Mouse (Mus musculus) lung, embryonic 15.5 days (tissue): ENCODE results near the gene Limk2. TPM values are rescaled to one million over a fixed set of nuclear protein-coding genes. Genes with fewer than 3 reads are reported as not detected.

ENCODE experiments used
- ATAC-seq: fragments of 200-750 bp; cut with Nextera tagmentation; 2 replicates; pipeline ENCODE4 v1.8.0; 2017; ENCODE audit warnings: moderate number of reproducible peaks, borderline replicate concordance; ENCODE audit not compliant: low FRiP score, low TSS enrichment; ENCODE audit errors: extremely low read depth
- H3K27ac ChIP-seq: fragments of 300-500 bp; sonication (generic); 2 replicates; pipeline ENCODE4 v1.5.1; 2015; ENCODE audit warnings: moderate library complexity, mild to moderate bottlenecking, inconsistent platforms
- H3K27me3 ChIP-seq: fragments of 300-500 bp; sonication (generic); 2 replicates; pipeline ENCODE4 v1.6.1; 2015; ENCODE audit warnings: inconsistent platforms
- H3K36me3 ChIP-seq: fragments of 300-500 bp; sonication (generic); 2 replicates; pipeline ENCODE4 v1.6.1; 2015; ENCODE audit warnings: inconsistent platforms
- H3K4me1 ChIP-seq: fragments of 300-500 bp; sonication (generic); 2 replicates; pipeline ENCODE4 v1.6.1; 2015; ENCODE audit warnings: inconsistent platforms
- H3K4me2 ChIP-seq: fragments of 300-500 bp; sonication (generic); 2 replicates; pipeline ENCODE4 v1.6.1; 2015; ENCODE audit warnings: inconsistent platforms, mild to moderate bottlenecking, moderate library complexity
- H3K4me3 ChIP-seq: fragments of 300-500 bp; sonication (generic); 2 replicates; pipeline ENCODE4 v1.5.1; 2015; ENCODE audit warnings: mild to moderate bottlenecking, inconsistent platforms
- H3K9ac ChIP-seq: fragments of 300-500 bp; sonication (generic); 2 replicates; pipeline ENCODE4 v1.6.1; 2015; ENCODE audit warnings: inconsistent platforms
- H3K9me3 ChIP-seq: fragments of 300-500 bp; sonication (generic); 2 replicates; pipeline ENCODE4 v1.6.1; 2016; ENCODE audit warnings: inconsistent platforms
- WGBS: fragments of 180-500 bp; shearing (Covaris S2); methylation state at CpG from one replicate; pipeline ENCODE4 v1.1.7; 2015; 5-methylcytosine and 5-hydroxymethylcytosine counted together
- polyA plus RNA-seq: library from polyadenylated mRNA; unstranded; fragments of >200 nt; fragmentation: Nextera tagmentation; extraction: Ambion mirVana; gene quantifications from 2 replicates; pipeline ENCODE4 v1.2.1, GENCODE M21; 2015

Limk2 gene
- polyA plus RNA-seq, 1 experiment from 2014 or later, result 52.0 TPM

DNA sequence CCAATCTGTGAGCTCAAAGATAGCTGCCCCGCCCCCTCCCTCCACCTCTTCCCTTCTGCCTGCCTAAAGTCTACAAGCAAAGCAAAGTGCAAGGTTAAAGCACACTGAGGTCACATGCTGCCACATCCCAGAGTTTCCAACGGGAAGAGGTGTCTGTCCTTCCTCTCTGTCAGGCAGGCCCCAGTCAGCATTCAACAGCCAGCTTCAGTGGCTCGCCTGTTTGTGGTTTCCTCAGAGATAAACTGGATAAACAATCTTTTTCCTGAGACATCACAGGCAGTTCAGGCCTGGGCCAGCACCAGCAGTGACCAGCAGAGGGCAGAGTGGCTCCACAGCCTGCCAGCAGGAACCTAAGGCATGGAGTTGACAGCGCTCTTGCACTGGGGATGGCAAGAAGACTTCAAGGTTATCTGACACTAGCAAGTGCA, 22.0 kb downstream of the Limk2 start:
- WGBS, result 13% methylated on average over 4 of the region's 4 CpGs
- no peaks in the 10 kb centered on the region for H3K4me1 ChIP-seq
- H3K4me3 ChIP-seq, result no peak overlapping the region
- H3K27me3 ChIP-seq, result no peaks in the 10 kb centered on the region
- peak; percentile 78 for ATAC-seq
- no peak overlapping the region for H3K4me2 ChIP-seq
- H3K9me3 ChIP-seq, result no peaks in the 10 kb centered on the region
- H3K36me3 ChIP-seq, result peaks cover 16% of the 10 kb centered on the region
- no peak overlapping the region for H3K27ac ChIP-seq
- no peak overlapping the region for H3K9ac ChIP-seq

GRCm38 (mm10) chr11:3382602-3383594, 26.1 kb downstream of the Limk2 start:
- no peak for ATAC-seq
- Histone ChIP-seq H3K27me3 (no peaks in the 10 kb centered on the region), H3K4me3 (no peak overlapping the region), H3K9me3 (no peaks in the 10 kb centered on the region), H3K36me3 (peaks cover 16% of the 10 kb centered on the region; the same call in 1 of the 2 replicates), H3K27ac (no peak overlapping the region), H3K4me2 (no peak overlapping the region), H3K4me1 (no peaks in the 10 kb centered on the region), H3K9ac (no peak overlapping the region)
- WGBS, result 88% methylated on average over 5 of the region's 5 CpGs

- Histone ChIP-seq H3K4me2 (no peak overlapping the region), H3K4me3 (no peak overlapping the region), H3K9me3 (no peaks in the 10 kb centered on the region), H3K27ac (no peak overlapping the region), H3K9ac (no peak overlapping the region), H3K4me1 (no peaks in the 10 kb centered on the region), H3K27me3 (no peaks in the 10 kb centered on the region), H3K36me3 (peaks cover 16% of the 10 kb centered on the region; the same call in 1 of the 2 replicates)
- 74% methylated on average over 6 of the region's 6 CpGs for WGBS
- ATAC-seq, result no peak
Observed at GRCm38 (mm10) chr11:3381148-3381814, 27.7 kb downstream of the Limk2 start.

DNA sequence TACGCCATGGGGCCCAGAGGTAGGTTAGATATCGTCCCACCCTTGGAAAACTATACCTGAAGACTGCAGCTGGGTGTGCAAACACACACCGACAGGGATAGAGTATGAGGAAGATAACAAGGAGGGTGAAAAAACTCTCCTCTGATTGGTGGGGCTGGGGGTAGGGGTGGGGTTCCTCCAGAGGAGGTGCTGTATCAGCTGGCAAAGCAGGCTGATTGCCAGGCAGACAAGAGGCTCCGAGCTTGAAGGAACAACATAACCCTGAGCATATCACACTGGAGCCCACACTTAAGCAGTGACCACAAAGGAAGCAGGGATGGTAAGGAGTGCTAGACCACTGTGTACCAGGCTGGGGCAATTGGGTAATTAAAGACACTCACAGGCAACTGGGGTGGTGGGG, 29.6 kb downstream of the Limk2 start:
- Histone ChIP-seq H3K4me1 (peaks cover 6% of the 10 kb centered on the region), H3K36me3 (peaks cover 14% of the 10 kb centered on the region; the same call in 1 of the 2 replicates), H3K27me3 (no peaks in the 10 kb centered on the region), H3K4me3 (no peak overlapping the region), H3K4me2 (no peak overlapping the region), H3K27ac (no peak overlapping the region), H3K9ac (no peak overlapping the region), H3K9me3 (no peaks in the 10 kb centered on the region)
- 62% methylated on average over 4 of the region's 4 CpGs for WGBS
- ATAC-seq, result no peak

DNA sequence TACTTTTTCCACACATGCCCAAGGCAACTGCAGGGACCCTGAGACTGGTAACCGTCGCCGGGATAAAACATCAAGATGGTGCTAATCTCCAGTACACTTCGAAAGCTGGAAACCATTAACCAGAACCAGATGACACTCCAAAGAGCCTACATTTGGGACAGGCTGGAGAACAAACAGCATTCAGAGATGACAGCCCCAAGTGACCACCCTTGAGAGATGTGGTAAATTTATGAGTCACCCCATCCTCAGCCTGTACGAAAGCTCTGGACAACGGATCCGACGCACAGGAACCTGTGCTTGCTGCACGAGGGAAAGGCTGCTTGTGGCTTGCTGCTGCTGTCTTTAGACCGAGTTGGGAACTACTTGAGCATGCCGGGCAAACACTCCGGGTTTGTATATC, 34.2 kb downstream of the Limk2 start:
- Histone ChIP-seq H3K9ac (no peak overlapping the region), H3K4me3 (no peak overlapping the region), H3K27ac (peak overlapping the region; percentile 76; the same call in 1 of the 2 replicates), H3K4me1 (peaks cover 41% of the 10 kb centered on the region), H3K27me3 (no peaks in the 10 kb centered on the region), H3K9me3 (no peaks in the 10 kb centered on the region), H3K4me2 (peak overlapping the region; percentile 35; the same call in 1 of the 2 replicates), H3K36me3 (no peaks in the 10 kb centered on the region)
- 60% methylated on average over 12 of the region's 12 CpGs for WGBS
- no peak for ATAC-seq

DNA sequence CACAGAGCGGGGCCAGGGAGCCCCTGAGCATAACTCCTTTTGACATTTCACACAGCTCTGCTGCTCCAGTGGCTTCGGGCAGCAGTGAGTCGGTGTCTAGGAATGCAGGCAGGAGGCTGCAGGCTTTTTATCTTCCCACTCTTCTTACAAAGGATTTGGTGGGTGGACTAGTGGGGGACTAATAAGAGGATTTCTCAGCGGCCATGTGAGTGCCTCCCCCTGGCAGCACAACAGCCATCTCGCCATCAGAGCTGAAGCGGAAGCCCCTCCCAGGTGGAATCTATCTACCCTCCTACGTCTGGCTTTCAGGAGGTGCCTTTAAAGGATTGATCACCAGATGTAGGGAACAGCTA, 34.7 kb downstream of the Limk2 start:
- no peaks in the 10 kb centered on the region for H3K9me3 ChIP-seq
- 24% methylated on average over 7 of the region's 7 CpGs for WGBS
- peak overlapping the region; percentile 76 for H3K27ac ChIP-seq
- peak overlapping the region; percentile 35; the same call in 1 of the 2 replicates for H3K4me2 ChIP-seq
- no peak overlapping the region for H3K4me3 ChIP-seq
- ATAC-seq, result no peak
- H3K36me3 ChIP-seq, result no peaks in the 10 kb centered on the region
- peaks cover 46% of the 10 kb centered on the region for H3K4me1 ChIP-seq
- no peak overlapping the region for H3K9ac ChIP-seq
- no peaks in the 10 kb centered on the region for H3K27me3 ChIP-seq

GRCm38 (mm10) chr11:3373591-3374292, 35.2 kb downstream of the Limk2 start:
- Histone ChIP-seq H3K36me3 (no peaks in the 10 kb centered on the region), H3K27me3 (no peaks in the 10 kb centered on the region), H3K9me3 (no peaks in the 10 kb centered on the region), H3K4me3 (no peak overlapping the region), H3K9ac (no peak overlapping the region), H3K27ac (peak overlapping the region; percentile 76), H3K4me1 (peaks cover 51% of the 10 kb centered on the region), H3K4me2 (peak overlapping the region; percentile 35; the same call in 1 of the 2 replicates)
- ATAC-seq, result 0 out of 2 replicates have a peak, but pooled peaks have one; percentile 19
- 32% methylated on average over 7 of the region's 7 CpGs for WGBS

DNA sequence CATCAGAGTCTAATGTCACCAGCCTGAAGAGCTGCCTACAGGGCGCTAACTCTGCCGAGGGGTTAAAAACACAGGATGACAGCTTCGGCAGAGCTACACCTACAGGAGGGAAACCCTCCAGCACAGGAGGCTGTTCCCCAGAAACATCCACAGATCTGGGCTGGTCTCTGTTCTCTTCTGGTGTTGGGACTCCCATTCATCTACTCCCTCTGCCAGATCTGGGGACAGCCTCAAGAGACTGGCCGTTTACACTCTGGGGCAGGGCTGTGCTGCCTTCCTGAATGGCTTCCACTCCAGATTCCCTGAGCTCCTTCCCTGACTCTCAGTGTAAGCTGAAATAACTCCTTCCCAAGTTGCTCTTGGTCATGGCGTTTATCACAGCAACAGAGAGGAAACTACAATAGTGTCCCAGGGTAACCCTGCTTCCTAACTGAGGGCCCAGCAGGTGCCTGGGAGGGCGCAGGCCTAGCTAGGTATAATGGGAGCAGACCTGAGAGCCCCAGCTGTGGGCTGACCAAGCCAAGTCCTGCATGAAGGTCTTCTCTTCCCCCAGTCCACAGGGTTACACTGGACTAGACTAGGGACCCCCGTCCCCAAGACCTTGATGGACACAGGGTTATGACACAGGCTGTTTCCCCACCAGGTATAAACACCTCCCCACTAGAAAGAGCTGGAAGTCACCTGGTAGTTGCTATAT, 37.2 kb downstream of the Limk2 start:
- Histone ChIP-seq H3K27ac (peak overlapping the region; percentile 69), H3K36me3 (no peaks in the 10 kb centered on the region), H3K4me2 (peak overlapping the region; percentile 93), H3K4me1 (peaks cover 53% of the 10 kb centered on the region), H3K27me3 (no peaks in the 10 kb centered on the region), H3K4me3 (peak overlapping the region; percentile 52), H3K9ac (peak overlapping the region; percentile 49), H3K9me3 (no peaks in the 10 kb centered on the region)
- 18% methylated on average over 7 of the region's 7 CpGs for WGBS
- peak; percentile 27; the same call in 1 of the 2 replicates for ATAC-seq

DNA sequence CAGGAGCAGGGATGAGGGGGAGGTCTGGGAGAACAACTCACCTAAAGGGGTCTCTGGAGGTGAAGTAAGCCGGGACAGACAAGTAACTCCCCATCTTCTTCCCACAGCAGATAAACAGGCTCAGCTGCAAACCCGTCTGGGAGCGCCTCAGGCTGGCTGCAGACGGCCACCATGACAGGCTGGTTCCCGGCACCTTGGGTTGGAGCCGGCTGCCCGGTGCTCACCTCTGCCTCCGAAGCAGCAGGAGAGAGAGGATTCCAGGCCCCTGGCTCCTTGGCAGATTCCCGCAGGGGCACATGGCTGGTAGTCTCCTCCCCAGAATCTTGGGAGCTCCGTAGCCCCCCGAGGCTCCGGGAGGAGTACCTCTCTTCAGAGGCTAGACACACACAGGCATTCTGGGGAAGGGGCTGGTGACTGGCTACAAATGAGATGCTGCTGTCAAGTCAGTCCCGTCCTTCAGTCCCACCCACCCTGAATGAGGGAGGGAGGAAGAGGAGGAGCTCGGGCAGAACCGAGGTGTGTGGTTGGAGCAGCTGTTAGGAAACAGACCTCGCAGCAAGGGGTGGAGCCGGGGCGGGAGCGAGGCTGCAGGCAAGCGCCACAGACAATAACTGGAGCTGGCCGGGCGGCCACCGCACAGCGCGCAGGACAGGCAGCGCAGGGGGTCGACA, 37.9 kb downstream of the Limk2 start:
- ATAC-seq, result peak; percentile 92
- peaks cover 53% of the 10 kb centered on the region for H3K4me1 ChIP-seq
- WGBS, result 3% methylated on average over 27 of the region's 27 CpGs

DNA sequence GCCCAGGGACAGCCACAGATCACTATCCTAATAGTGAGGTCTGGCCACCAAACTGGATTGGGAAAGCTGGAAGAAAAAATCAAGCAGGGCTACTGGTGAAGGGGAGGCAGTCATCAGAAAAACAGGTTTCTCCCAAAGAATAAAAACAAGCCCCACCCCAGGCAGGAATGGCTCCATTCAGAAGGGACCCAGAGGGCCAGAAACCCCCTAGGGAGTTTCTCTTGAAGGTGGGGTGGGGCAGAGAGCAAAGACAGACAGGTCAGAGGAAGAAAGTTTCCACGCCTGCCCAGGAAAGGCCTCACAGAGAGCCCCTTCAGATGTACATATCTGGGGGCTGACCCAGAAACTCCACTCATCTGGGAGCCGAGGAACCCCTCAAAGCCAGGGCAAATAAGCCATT, 38.8 kb downstream of the Limk2 start:
- no peak for ATAC-seq
- peak overlapping the region; percentile 52 for H3K4me3 ChIP-seq
- 47% methylated on average over 2 of the region's 2 CpGs for WGBS
- peak overlapping the region; percentile 69; the same call in 1 of the 2 replicates for H3K27ac ChIP-seq
- H3K4me1 ChIP-seq, result peaks cover 53% of the 10 kb centered on the region
- H3K36me3 ChIP-seq, result no peaks in the 10 kb centered on the region
- H3K9me3 ChIP-seq, result no peaks in the 10 kb centered on the region
- H3K4me2 ChIP-seq, result peak overlapping the region; percentile 93
- no peaks in the 10 kb centered on the region for H3K27me3 ChIP-seq
- 0 out of 2 replicates have a peak overlapping the region, but pooled peaks have one; percentile 49 for H3K9ac ChIP-seq

More for the DNA sequence above, 37.9 kb downstream of the Limk2 start:
- Histone ChIP-seq H3K4me3 (peak overlapping the region; percentile 52), H3K4me2 (peak overlapping the region; percentile 93), H3K27ac (peak overlapping the region; percentile 69), H3K36me3 (no peaks in the 10 kb centered on the region), H3K9me3 (no peaks in the 10 kb centered on the region), H3K9ac (peak overlapping the region; percentile 49), H3K27me3 (no peaks in the 10 kb centered on the region)
